Mouse (Mus musculus): Measurements from ENCODE around the gene Armc2.
A peak's percentile ranks its signal among the peaks of the same experiment; 100 is the strongest.
"Not testable (repeated sequence)": the region's sequence is repeated elsewhere in the genome, so short reads cannot be mapped to it uniquely, and the experiment has no call there.

Armc2 gene

DNA sequence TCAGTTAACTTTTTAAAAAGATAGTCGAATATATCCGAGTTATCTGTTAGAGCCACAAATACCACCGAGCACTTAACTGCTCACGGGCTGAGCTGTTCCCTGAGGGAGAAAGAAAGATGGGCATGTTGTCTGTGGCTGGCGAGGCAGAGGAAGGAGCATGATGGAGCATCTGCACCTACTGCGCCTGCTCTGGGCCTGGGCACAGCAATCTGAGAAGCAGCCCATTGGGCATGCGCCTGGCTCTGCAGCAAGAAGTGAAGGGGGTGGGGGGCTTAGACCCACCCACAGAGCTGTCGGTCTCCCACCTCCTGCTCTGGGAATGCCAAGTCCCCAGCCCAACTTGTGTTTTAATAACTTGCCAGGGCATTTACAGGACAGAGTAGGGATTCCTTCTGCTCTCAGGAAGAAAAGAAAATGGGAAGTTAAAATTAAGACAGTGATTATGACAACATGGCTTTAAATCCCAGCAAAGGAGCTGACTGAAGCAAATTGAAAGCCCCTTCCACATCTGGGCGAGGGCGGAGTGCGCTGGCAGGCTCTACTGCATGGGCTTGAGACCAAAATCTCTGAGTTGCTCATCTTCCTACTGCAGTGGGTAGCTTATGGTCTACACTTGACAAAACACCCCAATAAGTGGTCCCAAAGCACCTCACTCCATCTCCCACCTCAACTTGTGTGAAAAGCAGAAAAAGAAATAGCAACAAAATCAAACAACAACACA is 50.2 kb downstream of the Armc2 start:
- DNase-seq (ENCODE audit: low read depth), result no peak

DNA sequence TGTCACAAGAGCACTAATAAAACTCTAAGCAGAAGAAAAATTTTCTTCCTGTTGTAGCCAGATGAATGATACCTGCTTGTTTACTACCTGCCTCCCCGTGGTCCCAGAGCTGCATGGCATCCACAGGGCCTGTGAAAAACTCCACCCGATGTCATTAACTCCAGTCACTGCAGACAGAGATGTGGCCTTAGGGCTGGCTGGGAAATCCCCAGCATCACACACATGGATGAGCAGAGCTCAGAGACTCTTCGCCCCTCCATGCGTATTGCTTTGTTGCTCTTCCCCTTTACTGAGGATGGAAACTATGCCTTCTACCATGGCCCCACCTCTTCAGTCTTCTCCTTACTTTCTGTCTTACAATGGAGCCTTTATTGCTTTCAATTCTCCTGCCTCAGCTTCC is 55.5 kb downstream of the Armc2 start:
- no peak for DNase-seq (ENCODE audit: low read depth)

DNA sequence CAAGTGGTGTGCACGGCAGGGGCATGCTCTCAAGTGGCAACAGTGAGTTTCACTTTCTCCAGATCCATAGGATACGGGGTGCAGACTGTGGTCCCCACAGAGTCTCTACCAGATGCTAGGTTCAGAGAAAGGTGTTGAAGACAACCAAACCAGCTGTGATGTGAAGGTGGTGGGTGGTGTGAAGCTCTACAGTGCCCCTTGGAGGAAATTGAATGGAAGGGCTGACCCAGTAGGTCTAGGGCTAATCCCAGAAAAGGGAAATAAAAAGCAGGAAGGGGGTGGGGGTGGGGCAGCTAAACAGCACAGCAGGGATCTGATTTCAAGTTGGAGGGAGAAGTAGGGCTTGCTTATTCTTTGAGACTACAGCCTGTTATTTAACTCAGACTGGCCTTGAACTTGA is 58.4 kb downstream of the Armc2 start:
- DNase-seq (ENCODE audit: low read depth), result no peak

DNA sequence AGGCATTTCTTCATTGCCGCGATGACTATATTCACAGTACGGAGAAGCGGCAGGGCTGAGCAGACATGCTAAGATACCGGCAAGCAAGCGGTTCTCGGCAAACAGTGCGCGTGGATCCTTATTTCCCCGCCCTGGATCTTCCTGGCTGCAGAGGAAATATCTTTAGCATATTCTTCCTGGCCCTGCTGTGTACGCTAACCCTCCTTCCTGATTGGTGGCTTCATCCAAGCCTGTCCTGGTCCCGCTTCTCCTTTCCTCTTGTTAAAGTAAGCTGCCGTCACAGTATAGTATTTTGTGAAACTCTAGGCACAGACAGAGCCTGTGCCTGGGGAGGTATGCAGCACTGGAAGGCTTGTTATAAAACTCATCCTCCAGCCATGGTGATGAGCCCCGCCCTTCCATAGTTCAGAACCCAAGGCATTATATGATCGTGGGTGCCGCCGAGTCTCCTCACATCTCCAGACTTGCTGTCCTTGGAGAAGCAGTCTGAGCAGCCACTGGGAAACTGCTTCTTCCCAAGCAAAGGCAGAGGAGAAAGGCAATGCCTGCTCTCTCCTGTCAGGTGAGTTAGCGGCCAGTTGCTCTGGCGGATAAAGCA is 59.5 kb downstream of the Armc2 start:
- no peak for DNase-seq (ENCODE audit: low read depth)

GRCm38 (mm10) chr10:41957421-41958225 is 60.6 kb downstream of the Armc2 start:
- no peak for DNase-seq (ENCODE audit: low read depth)

DNA sequence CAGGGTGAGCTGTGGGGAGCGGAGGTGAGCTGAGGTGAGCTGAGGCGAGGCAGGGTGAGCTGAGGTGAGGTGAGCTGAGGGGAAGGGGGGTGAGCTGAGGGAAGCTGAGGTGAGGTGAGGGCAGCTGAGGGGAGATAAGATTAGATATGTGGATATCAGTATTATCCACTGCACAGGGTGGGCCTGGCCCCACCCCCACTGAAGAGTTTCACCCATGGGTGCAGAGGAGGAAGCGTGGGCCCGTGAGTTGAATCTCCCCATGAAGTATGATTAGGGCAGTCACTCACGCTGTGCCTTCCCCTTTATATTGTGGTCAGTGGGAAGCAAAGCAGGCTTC is 64.7 kb downstream of the Armc2 start:
- no peak for DNase-seq (ENCODE audit: low read depth)

DNA sequence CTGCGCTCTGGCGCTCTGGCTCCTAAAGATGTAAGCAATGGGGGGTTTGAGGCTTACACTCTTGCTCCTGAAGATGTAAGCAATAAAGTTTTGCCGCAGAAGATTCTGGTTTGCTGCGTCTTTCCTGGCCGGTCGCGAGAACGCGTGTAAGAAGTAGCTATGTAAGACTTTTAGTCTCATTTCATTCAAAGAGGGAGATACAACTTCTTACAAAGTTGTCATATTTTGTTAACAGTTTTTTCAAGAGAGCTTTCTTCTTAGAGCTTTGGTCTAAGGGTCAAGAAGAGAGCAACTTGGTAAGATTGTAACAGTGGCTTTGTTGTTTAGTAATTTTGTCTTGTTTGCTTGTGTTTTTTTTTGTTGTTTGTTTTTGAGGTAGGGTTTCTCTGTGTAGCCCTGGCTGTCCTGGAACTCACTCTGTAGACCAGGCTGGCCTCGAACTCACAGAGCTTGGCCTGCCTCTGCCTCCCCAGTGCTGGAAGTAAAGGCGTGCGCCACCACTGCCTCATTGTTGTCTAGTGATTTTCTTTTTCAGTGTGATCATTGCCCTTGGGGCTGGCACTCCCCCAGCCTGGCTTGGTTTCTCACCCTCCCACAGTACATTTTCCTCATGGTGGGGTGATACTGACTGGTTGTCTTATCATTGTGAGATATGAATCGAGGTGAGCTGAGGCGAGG is 65.3 kb downstream of the Armc2 start:
- no peak for DNase-seq (ENCODE audit: low read depth)

GRCm38 (mm10) chr10:41952354-41952753 is 65.9 kb downstream of the Armc2 start:
- not testable (repeated sequence) for DNase-seq (ENCODE audit: low read depth)

- no peak for DNase-seq (ENCODE audit: low read depth)
These were observed 79.2 kb downstream of the Armc2 start for GRCm38 (mm10) chr10:41939090-41939489.

DNA sequence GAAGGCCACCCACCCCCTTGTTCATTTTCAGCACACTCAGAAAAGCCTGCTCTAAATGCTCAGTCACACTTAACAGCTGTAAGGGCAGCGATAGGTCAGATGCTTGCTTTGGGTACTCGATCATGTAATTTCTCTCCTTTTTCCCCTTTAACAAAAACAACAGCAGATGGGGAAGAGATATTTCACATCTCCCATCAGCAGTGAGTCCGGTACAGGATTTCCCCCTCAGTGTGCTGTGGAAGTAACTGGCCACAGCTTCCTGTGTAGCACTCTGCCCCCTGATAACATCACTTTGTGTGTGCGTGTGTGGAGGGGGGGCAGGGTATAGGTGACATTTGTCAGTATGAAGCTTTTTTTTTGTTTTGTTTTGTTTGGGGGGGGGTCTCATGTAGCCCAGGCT is 81.1 kb downstream of the Armc2 start:
- DNase-seq (ENCODE audit: low read depth), result no peak

DNA sequence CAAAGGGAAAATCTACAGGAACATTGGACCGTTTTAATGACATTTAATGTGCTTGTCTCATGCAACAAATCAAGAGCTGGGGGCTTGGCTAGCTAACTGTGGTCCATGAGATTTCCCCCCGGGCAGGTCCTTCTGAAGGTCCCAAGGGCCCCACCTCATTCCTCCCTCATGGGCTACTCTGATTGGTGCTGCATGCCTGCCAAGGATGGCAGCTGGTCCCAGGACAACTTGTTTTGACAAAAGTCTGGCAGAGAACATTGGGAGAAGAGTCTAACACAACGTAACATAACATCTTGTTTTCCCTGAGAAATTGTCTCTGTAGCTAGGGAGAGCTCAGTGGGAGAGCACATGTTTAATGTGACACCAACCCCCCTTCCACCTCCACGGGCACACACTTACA is 82.1 kb downstream of the Armc2 start:
- no peak for DNase-seq (ENCODE audit: low read depth)

GRCm38 (mm10) chr10:41935476-41935829 is 82.8 kb downstream of the Armc2 start:
- no peak for DNase-seq (ENCODE audit: low read depth)

DNA sequence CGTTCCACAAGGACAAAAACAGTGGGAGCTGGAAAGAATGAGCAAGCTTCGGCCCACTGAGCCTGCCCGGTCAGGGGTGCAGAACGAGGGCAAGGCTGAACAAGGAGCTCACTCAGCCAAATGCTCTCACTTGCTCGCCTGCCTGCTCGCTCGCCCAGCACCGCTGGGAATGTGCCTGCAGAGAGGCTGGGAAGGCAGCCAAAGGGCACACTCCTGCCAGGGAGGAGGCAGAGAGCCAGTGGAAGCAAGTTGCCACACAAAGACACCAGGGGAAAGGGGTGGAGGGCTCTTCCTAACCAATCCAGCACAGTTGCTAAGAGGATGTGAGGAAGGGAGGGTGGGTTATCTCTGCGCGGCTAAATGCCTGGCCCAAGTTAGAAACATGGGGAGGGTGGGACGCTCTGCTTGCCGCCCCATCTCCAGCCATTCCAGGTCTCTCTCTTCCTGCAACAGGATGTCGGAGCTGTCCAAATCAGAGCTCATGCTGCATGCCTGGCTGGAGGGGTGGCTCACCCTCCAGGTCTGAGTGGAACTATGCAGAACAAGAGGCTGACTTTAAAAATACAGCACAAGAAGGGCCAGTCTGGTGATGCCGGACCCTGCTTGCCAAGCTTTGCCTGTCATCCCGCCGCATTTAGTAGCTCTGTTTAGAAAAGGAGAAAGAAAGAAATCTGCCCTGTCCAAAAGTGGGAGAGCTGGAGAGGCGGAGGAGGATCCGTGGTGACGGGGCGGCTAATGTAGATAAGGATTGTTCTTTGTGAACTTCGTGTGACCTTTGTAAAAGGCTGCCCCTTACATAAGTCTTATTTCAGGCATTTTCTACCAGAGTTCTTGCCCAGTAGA is 83.4 kb downstream of the Armc2 start:
- DNase-seq (ENCODE audit: low read depth), result peak; percentile 94

GRCm38 (mm10) chr10:41933536-41933935 is 84.7 kb downstream of the Armc2 start:
- DNase-seq (ENCODE audit: low read depth), result no peak

DNA sequence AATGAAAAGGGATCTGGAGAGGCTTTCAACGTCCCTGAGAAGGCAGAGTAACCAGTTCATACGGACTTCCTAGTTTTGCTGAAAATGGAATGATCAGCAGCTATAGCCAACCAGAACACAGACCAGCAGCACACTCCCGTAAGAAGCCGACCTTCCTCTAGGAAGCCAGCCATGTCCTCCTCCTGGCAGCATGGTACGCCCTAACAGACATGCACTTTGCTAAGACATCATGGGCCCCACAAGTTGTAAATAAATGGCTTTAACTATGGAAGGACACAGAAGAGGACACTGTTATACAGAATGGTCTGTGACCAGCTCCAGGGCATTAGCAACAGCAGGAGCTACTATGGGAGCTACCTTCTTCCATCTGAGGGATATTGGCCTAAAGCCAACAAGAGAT is 85.3 kb downstream of the Armc2 start:
- no peak for DNase-seq (ENCODE audit: low read depth)

DNA sequence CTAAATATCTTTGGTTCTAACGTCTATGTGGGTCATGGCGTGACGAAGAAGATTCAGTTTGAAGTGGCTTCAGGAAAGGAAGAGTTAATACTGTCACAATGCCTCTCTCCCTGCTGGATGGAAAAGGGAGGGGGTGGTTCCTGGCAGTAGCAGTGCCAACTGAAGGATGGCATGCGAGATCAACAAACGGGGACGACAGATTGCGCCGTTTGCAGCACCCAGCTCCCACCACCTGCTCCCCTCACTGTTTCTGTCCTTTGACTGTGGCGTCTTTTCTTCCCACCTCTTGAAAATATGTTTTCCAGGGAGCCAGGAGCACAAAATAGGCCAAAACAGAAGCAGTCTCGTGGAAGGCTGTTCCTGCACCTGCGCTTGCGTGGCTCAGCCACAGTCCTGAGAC is 86.3 kb downstream of the Armc2 start:
- no peak for DNase-seq (ENCODE audit: low read depth)

DNA sequence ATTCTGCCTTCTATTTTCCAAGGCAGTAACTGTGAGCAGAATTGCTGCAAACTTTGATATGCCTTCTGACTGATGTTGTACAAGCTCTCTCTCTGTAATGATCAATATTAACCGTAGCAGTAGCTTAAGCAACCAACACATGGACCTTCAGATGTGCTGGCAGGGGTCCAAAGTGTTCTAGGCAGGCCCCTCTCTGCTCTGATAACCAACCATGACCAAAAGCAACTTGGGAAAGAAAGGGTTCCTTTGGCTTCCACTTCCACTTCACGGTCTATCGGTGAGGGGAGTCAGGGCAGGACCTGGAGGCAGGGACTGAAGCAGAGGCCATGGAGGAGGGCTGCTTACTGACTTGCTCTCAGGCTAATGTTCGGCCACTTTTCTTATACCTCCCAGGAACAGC is 87.3 kb downstream of the Armc2 start:
- DNase-seq (ENCODE audit: low read depth), result no peak

DNA sequence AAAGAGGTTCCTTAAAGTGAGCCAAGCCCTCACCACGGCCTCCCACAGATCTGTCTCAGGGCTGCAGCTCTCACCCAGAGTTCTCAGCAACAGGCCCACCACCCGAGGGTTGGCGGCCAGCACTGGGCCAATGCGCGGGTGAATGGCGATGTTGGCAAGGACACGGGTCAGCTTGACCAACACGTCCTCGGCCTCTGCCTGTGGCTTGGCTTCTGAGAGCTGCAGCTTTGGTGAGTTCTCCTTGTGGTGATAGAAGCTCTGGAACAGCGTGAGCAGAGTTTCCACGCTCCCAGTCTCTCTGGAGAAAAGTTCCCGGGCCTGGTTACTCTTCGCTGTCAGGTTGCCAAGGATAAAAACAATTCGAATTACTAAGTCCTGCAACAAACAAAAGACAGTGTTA is 91.5 kb downstream of the Armc2 start:
- DNase-seq (ENCODE audit: low read depth), result no peak

- DNase-seq (ENCODE audit: low read depth), result no peak
These were observed 105.8 kb downstream of the Armc2 start for GRCm38 (mm10) chr10:41912290-41912994.

- DNase-seq (ENCODE audit: low read depth), result no peak
These were observed 109.3 kb downstream of the Armc2 start for GRCm38 (mm10) chr10:41908899-41909298.

GRCm38 (mm10) chr10:41907950-41908349 is 110.3 kb downstream of the Armc2 start:
- no peak for DNase-seq (ENCODE audit: low read depth)
